Mouse (Mus musculus) MEL (cell line): Measurements from ENCODE around the gene Iqschfp. TPM values are rescaled to one million over a fixed set of nuclear protein-coding genes. Genes with fewer than 3 reads are reported as not detected.

ENCODE experiments used
- DNase-seq: peaks from one replicate; pipeline ENCODE4 v3.0.0; 2011; ENCODE audit warnings: low read depth, low spot score
- H3K27ac ChIP-seq: 2 replicates; pipeline ENCODE4 v1.5.1; 2012; ENCODE audit warnings: low read depth, mild to moderate bottlenecking, control low read depth, low read length, moderate library complexity; ENCODE audit not compliant: control insufficient read depth
- H3K27me3 ChIP-seq, 2 experiments: fragments of 150-350 bp in 1 of 2; sonication (generic) in 1 of 2; 2 replicates each; pipeline ENCODE4 v1.6.1; 2012; ENCODE audit warnings: low read length in 2 of 2, mild to moderate bottlenecking in 2 of 2, improper control_type of control experiment in 1 of 2, moderate library complexity in 1 of 2; ENCODE audit not compliant: insufficient read depth in 2 of 2, control insufficient read depth in 1 of 2
- H3K36me3 ChIP-seq, 2 experiments: 2 replicates each; pipeline ENCODE4 v1.6.1; 2012 to 2014; ENCODE audit warnings: low read length in 2 of 2, improper control_type of control experiment in 1 of 2, inconsistent platforms in 1 of 2, mild to moderate bottlenecking in 1 of 2; ENCODE audit not compliant: insufficient read depth in 2 of 2, control insufficient read depth in 1 of 2
- H3K4me1 ChIP-seq, 2 experiments: fragments of 150-350 bp in 1 of 2; sonication (generic) in 1 of 2; 2 replicates each; pipeline ENCODE4 v1.6.1; 2012; ENCODE audit warnings: low read length in 2 of 2, improper control_type of control experiment in 1 of 2, mild to moderate bottlenecking in 1 of 2; ENCODE audit not compliant: insufficient read depth in 2 of 2, control insufficient read depth in 1 of 2
- H3K4me3 ChIP-seq, 2 experiments: fragments of 150-350 bp in 1 of 2; sonication (generic) in 1 of 2; 2 replicates each; pipeline ENCODE4 v1.5.1; 2012; ENCODE audit warnings: low read depth in 2 of 2, low read length in 2 of 2, mild to moderate bottlenecking in 2 of 2, moderate library complexity in 2 of 2, control low read depth in 1 of 2, improper control_type of control experiment in 1 of 2; ENCODE audit not compliant: control insufficient read depth in 1 of 2, insufficient read depth in 1 of 2
- H3K79me2 ChIP-seq: 2 replicates; pipeline ENCODE4 v1.6.1; 2012; ENCODE audit warnings: mild to moderate bottlenecking, low read length, moderate library complexity; ENCODE audit not compliant: control insufficient read depth, poor library complexity, insufficient read depth
- H3K9ac ChIP-seq: 2 replicates; pipeline ENCODE4 v1.6.1; 2012; ENCODE audit warnings: low read depth, mild to moderate bottlenecking, control low read depth, low read length, moderate library complexity; ENCODE audit not compliant: control insufficient read depth, poor library complexity, severe bottlenecking
- H3K9me3 ChIP-seq: fragments of 150-350 bp; sonication (generic); replicated peaks from 2 replicates; pipeline ENCODE4 v1.6.1; 2012; ENCODE audit warnings: mild to moderate bottlenecking, low read length, improper control_type of control experiment, moderate library complexity; ENCODE audit not compliant: insufficient read depth
- CHD1 ChIP-seq: IDR thresholded peaks from 2 replicates; pipeline ENCODE4 v1.6.1; 2012; ENCODE audit warnings: low read depth, mild to moderate bottlenecking, inconsistent platforms, low read length, improper control_type of control experiment
- CHD2 ChIP-seq: IDR thresholded peaks from 2 replicates; pipeline ENCODE4 v1.6.1; 2011; ENCODE audit warnings: low read length, improper control_type of control experiment
- CTCF ChIP-seq, 3 experiments: IDR thresholded peaks in 2 of 3; conservative IDR thresholded peaks in 1 of 3; 2 replicates each; pipeline ENCODE4 v1.5.1; 2011 to 2012; ENCODE audit warnings: low read length in 3 of 3, low read depth in 2 of 3, mild to moderate bottlenecking in 2 of 3, improper control_type of control experiment in 1 of 3, inconsistent platforms in 1 of 3, mixed read lengths in 1 of 3, moderate library complexity in 1 of 3; ENCODE audit not compliant: control insufficient read depth in 1 of 3, insufficient read depth in 1 of 3, poor library complexity in 1 of 3, severe bottlenecking in 1 of 3
- ELF1 ChIP-seq: IDR thresholded peaks from 2 replicates; pipeline ENCODE4 v1.6.1; 2014; ENCODE audit warnings: low read depth, mild to moderate bottlenecking, inconsistent platforms, low read length, improper control_type of control experiment, moderate library complexity
- ETS1 ChIP-seq: IDR thresholded peaks from 2 replicates; pipeline ENCODE4 v1.6.1; 2012; ENCODE audit warnings: low read depth, mild to moderate bottlenecking, inconsistent platforms, low read length, improper control_type of control experiment, moderate library complexity
- GABPA ChIP-seq: IDR thresholded peaks from 2 replicates; pipeline ENCODE4 v1.6.1; 2012; ENCODE audit warnings: low read depth, mild to moderate bottlenecking, inconsistent platforms, low read length, improper control_type of control experiment, moderate library complexity
- GATA1 ChIP-seq: IDR thresholded peaks from 2 replicates; pipeline ENCODE4 v1.6.1; 2011; ENCODE audit warnings: low read depth, low read length, improper control_type of control experiment
- KAT2A ChIP-seq: conservative IDR thresholded peaks from 2 replicates; pipeline ENCODE4 v1.6.1; 2012; ENCODE audit warnings: low read depth, low read length, improper control_type of control experiment, inconsistent platforms
- MAFK ChIP-seq: IDR thresholded peaks from 2 replicates; pipeline ENCODE4 v1.6.1; 2011; ENCODE audit warnings: low read depth, mild to moderate bottlenecking, low read length, improper control_type of control experiment, borderline replicate concordance
- MEF2A ChIP-seq: IDR thresholded peaks from 2 replicates; pipeline ENCODE4 v1.6.1; 2014; ENCODE audit warnings: low read depth, mild to moderate bottlenecking, inconsistent platforms, low read length, improper control_type of control experiment; ENCODE audit not compliant: poor library complexity, insufficient replicate concordance, severe bottlenecking; ENCODE audit errors: extremely low read depth
- MXI1 ChIP-seq: IDR thresholded peaks from 2 replicates; pipeline ENCODE4 v1.6.1; 2011; ENCODE audit warnings: mild to moderate bottlenecking, low read depth, low read length, improper control_type of control experiment
- MYB ChIP-seq: IDR thresholded peaks from 2 replicates; pipeline ENCODE4 v1.6.1; 2011; ENCODE audit warnings: mild to moderate bottlenecking, low read depth, low read length, improper control_type of control experiment
- NELFE ChIP-seq: IDR thresholded peaks from 2 replicates; pipeline ENCODE4 v1.6.1; 2011; ENCODE audit warnings: low read depth, low read length, improper control_type of control experiment
- POLR2A ChIP-seq, 2 experiments: IDR thresholded peaks; 2 replicates each; pipeline ENCODE4 v1.6.1; 2011 to 2012; ENCODE audit warnings: low read length in 2 of 2, mild to moderate bottlenecking in 2 of 2, control low read depth in 1 of 2, improper control_type of control experiment in 1 of 2, low read depth in 1 of 2, moderate library complexity in 1 of 2; ENCODE audit not compliant: control insufficient read depth in 1 of 2, insufficient read depth in 1 of 2, poor library complexity in 1 of 2
- POLR2AphosphoS2 ChIP-seq: IDR thresholded peaks from 2 replicates; pipeline ENCODE4 v1.6.1; 2011; ENCODE audit warnings: low read length, improper control_type of control experiment
- POLR2AphosphoS5 ChIP-seq: IDR thresholded peaks from 2 replicates; pipeline ENCODE4 v1.6.1; 2012; ENCODE audit warnings: low read depth, borderline replicate concordance, mild to moderate bottlenecking, inconsistent platforms, low read length, moderate library complexity, mixed read lengths
- RCOR1 ChIP-seq: IDR thresholded peaks from 2 replicates; pipeline ENCODE4 v1.6.1; 2012; ENCODE audit warnings: low read depth, mild to moderate bottlenecking, inconsistent platforms, low read length, improper control_type of control experiment
- TBP ChIP-seq: IDR thresholded peaks from 2 replicates; pipeline ENCODE4 v1.8.0; 2011; ENCODE audit warnings: low read depth, low read length, improper control_type of control experiment
- TCF12 ChIP-seq: IDR thresholded peaks from 2 replicates; pipeline ENCODE4 v1.6.1; 2014; ENCODE audit warnings: low read depth, mild to moderate bottlenecking, inconsistent platforms, low read length, improper control_type of control experiment, moderate library complexity
- USF1 ChIP-seq: IDR thresholded peaks from 2 replicates; pipeline ENCODE4 v1.6.1; 2014; ENCODE audit warnings: low read depth, mild to moderate bottlenecking, inconsistent platforms, low read length, improper control_type of control experiment, moderate library complexity
- USF2 ChIP-seq, 2 experiments: IDR thresholded peaks; 2 replicates each; pipeline ENCODE4 v1.6.1; 2011 to 2012; ENCODE audit warnings: improper control_type of control experiment in 2 of 2, low read length in 2 of 2, borderline replicate concordance in 1 of 2, inconsistent platforms in 1 of 2, low read depth in 1 of 2, mild to moderate bottlenecking in 1 of 2; ENCODE audit not compliant: insufficient read depth in 1 of 2
- ZKSCAN1 ChIP-seq: IDR thresholded peaks from 2 replicates; pipeline ENCODE4 v1.6.1; 2012; ENCODE audit warnings: low read depth, mild to moderate bottlenecking, inconsistent platforms, low read length, improper control_type of control experiment, moderate library complexity
- ZMIZ1 ChIP-seq: IDR thresholded peaks from 2 replicates; pipeline ENCODE4 v1.6.1; 2012; ENCODE audit warnings: low read depth, mild to moderate bottlenecking, inconsistent platforms, low read length, improper control_type of control experiment, moderate library complexity
- ZNF384 ChIP-seq: IDR thresholded peaks from 2 replicates; pipeline ENCODE4 v1.6.1; 2012; ENCODE audit warnings: low read depth, mild to moderate bottlenecking, inconsistent platforms, low read length, improper control_type of control experiment
- polyA plus RNA-seq, 2 experiments: library from polyadenylated mRNA; stranded (reverse) in 1 of 2; unstranded in 1 of 2; fragments of >175 nt in 1 of 2; fragments of >200 nt in 1 of 2; gene quantifications; 2 replicates each; pipeline versions ENCODE4 v1.2.1 to v1.2.4; 2012; ENCODE audit warnings: low replicate concordance in 2 of 2, low read depth in 1 of 2; ENCODE audit not compliant: insufficient read length in 2 of 2, insufficient read depth in 1 of 2, missing spikeins in 1 of 2
- total RNA-seq: library from RNA; depleted of rRNA; stranded (reverse); fragments of 300-350 nt; gene quantifications from 2 replicates; pipeline ENCODE4 v1.2.3, GENCODE M21; 2012

The Iqschfp gene
- total and polyA plus RNA-seq, 3 experiments, result not detected

- no peak for TF ChIP-seq CHD1
- TF ChIP-seq MXI1, result no peak
- no peak for TF ChIP-seq POLR2A (IDR thresholded peaks at IDR 0.05; ENCODE audit: control insufficient read depth in 1 of 2, insufficient read depth in 1 of 2, low read depth in 1 of 2, low read length in 2 of 2, poor library complexity in 1 of 2)
- TF ChIP-seq ZKSCAN1, result no peak
- TF ChIP-seq USF1, result no peak
- TF ChIP-seq RCOR1, result no peak
- no peak for TF ChIP-seq MYB
- no peak for TF ChIP-seq GATA1
- TF ChIP-seq POLR2AphosphoS2, result no peak
- TF ChIP-seq, all 39 proteins: peak for 0
These were observed 30.5 kb upstream of the Iqschfp start for GRCm38 (mm10) chr3:67861524-67861923.

GRCm38 (mm10) chr3:67867420-67868065 lies 24.5 kb upstream of the Iqschfp start:
- Histone ChIP-seq H3K4me1 (no peaks in the 10 kb centered on the region), H3K79me2 (no peaks in the 10 kb centered on the region), H3K9me3 (no peaks in the 10 kb centered on the region), H3K27me3 (no peaks in the 10 kb centered on the region), H3K36me3 (no peaks in the 10 kb centered on the region), H3K4me3 (no peak overlapping the region), H3K27ac (no peak overlapping the region), H3K9ac (no peak overlapping the region)
- DNase-seq, result no peak
- TF ChIP-seq KAT2A, result no peak
- no peak for TF ChIP-seq USF1
- no peak for TF ChIP-seq ETS1
- no peak for TF ChIP-seq GABPA
- TF ChIP-seq POLR2AphosphoS5, result no peak
- TF ChIP-seq MAFK, result no peak
- TF ChIP-seq TCF12, result no peak
- no peak for TF ChIP-seq ZNF384
- no peak for TF ChIP-seq ZKSCAN1
- no peak for TF ChIP-seq CTCF (IDR thresholded peaks at IDR 0.05 in 2 of 3, conservative IDR thresholded peaks at IDR 0.05 in 1 of 3; ENCODE audit: control insufficient read depth in 1 of 3, insufficient read depth in 1 of 3, low read depth in 2 of 3, low read length in 3 of 3, poor library complexity in 1 of 3, severe bottlenecking in 1 of 3)
- no peak for TF ChIP-seq CHD2
- TF ChIP-seq ELF1, result no peak
- TF ChIP-seq CHD1, result no peak
- no peak for TF ChIP-seq NELFE
- TF ChIP-seq ZMIZ1, result no peak
- no peak for TF ChIP-seq TBP
- no peak for TF ChIP-seq MEF2A
- TF ChIP-seq POLR2AphosphoS2, result no peak
- no peak for TF ChIP-seq USF2 (IDR thresholded peaks at IDR 0.05; ENCODE audit: borderline replicate concordance in 1 of 2, insufficient read depth in 1 of 2, low read depth in 1 of 2, low read length in 2 of 2)
- no peak for TF ChIP-seq MXI1

More at GRCm38 (mm10) chr3:67861524-67861923, 30.5 kb upstream of the Iqschfp start:
- H3K9me3 ChIP-seq, result no peaks in the 10 kb centered on the region
- H3K4me3 ChIP-seq, result no peak overlapping the region
- no peak overlapping the region for H3K27ac ChIP-seq
- no peaks in the 10 kb centered on the region for H3K36me3 ChIP-seq
- no peak for DNase-seq
- H3K79me2 ChIP-seq, result no peaks in the 10 kb centered on the region
- no peak overlapping the region for H3K9ac ChIP-seq
- H3K27me3 ChIP-seq, result no peaks in the 10 kb centered on the region
- H3K4me1 ChIP-seq, result no peaks in the 10 kb centered on the region
